Mouse (Mus musculus) kidney, postnatal 4 days (tissue): ENCODE data around the gene Csnk1g2.

Experiments used
- DNase-seq, 2 experiments: peaks; one replicate each; pipeline ENCODE4 v3.0.0; 2021; ENCODE audit warnings: mixed read lengths in 2 of 2

The Csnk1g2 gene

GRCm38 (mm10) chr10:80665981-80666733 lies 43.5 kb downstream of the Csnk1g2 start:
- peak; percentile 35 to 57 for DNase-seq

GRCm38 (mm10) chr10:80666837-80667412 lies 44.3 kb downstream of the Csnk1g2 start:
- DNase-seq, result no peak

GRCm38 (mm10) chr10:80668614-80669013 lies 46.0 kb downstream of the Csnk1g2 start:
- peak; percentile 27 to 54 for DNase-seq

GRCm38 (mm10) chr10:80669018-80669417 lies 46.4 kb downstream of the Csnk1g2 start:
- no peak for DNase-seq

GRCm38 (mm10) chr10:80669737-80670485 lies 47.3 kb downstream of the Csnk1g2 start:
- DNase-seq, result peak; percentile 62 to 78

- DNase-seq, result no peak
These were observed 47.9 kb downstream of the Csnk1g2 start for GRCm38 (mm10) chr10:80670531-80670930.

GRCm38 (mm10) chr10:80671251-80671650 lies 48.6 kb downstream of the Csnk1g2 start:
- DNase-seq, result no peak

GRCm38 (mm10) chr10:80671936-80672690 lies 49.5 kb downstream of the Csnk1g2 start:
- DNase-seq, result no peak

- no peak for DNase-seq
These were observed 51.1 kb downstream of the Csnk1g2 start for GRCm38 (mm10) chr10:80673690-80674089.

- DNase-seq, result peak; percentile 41 to 61
These were observed 51.6 kb downstream of the Csnk1g2 start for GRCm38 (mm10) chr10:80674161-80674711.

GRCm38 (mm10) chr10:80674851-80675404 lies 52.3 kb downstream of the Csnk1g2 start:
- DNase-seq, result no peak

- peak in 1 of 2 experiments; percentile 48 for DNase-seq
These were observed 53.0 kb downstream of the Csnk1g2 start for GRCm38 (mm10) chr10:80675405-80676197.

- DNase-seq, result peak; percentile 100
These were observed 53.7 kb downstream of the Csnk1g2 start for GRCm38 (mm10) chr10:80676198-80676928.

- DNase-seq, result peak; percentile 23 to 34
These were observed 54.7 kb downstream of the Csnk1g2 start for GRCm38 (mm10) chr10:80677128-80677875.

- peak; percentile 97 to 99 for DNase-seq
These were observed 55.4 kb downstream of the Csnk1g2 start, which contains the start of gene Mknk2 for GRCm38 (mm10) chr10:80677942-80678436. Gene Mknk2 (minus strand): TSS chr10:80678112.

GRCm38 (mm10) chr10:80678601-80679377 lies 56.2 kb downstream of the Csnk1g2 start:
- peak; percentile 57 to 75 for DNase-seq

GRCm38 (mm10) chr10:80679556-80680259 lies 57.1 kb downstream of the Csnk1g2 start:
- DNase-seq, result peak; percentile 35 to 49

- no peak for DNase-seq
These were observed 57.6 kb downstream of the Csnk1g2 start for GRCm38 (mm10) chr10:80680260-80680696.
